Mouse (Mus musculus) ES-E14 (cell line): ENCODE measurements at regions not wholly inside any gene's neighbourhood (a gene's known extent, or its start where the extent isn't known, plus 50 kb on each side); places are given as distances from the start of the nearest gene placed in this dataset.

Experiments used
- CHD2 ChIP-seq: IDR thresholded peaks from 2 replicates; pipeline ENCODE4 v1.6.1; 2014; ENCODE audit warnings: mild to moderate bottlenecking, low read depth, low read length, inconsistent platforms
- HCFC1 ChIP-seq: IDR thresholded peaks from 2 replicates; pipeline ENCODE4 v1.6.1; 2012; ENCODE audit warnings: low read length, inconsistent platforms, borderline replicate concordance; ENCODE audit not compliant: insufficient read depth
- MAFK ChIP-seq: IDR thresholded peaks from 2 replicates; pipeline ENCODE4 v1.6.1; 2014; ENCODE audit warnings: mild to moderate bottlenecking, low read depth, low read length, inconsistent platforms; ENCODE audit not compliant: insufficient read depth
- ZC3H11A ChIP-seq: IDR thresholded peaks from 2 replicates; pipeline ENCODE4 v1.6.1; 2012; ENCODE audit warnings: low read depth, mild to moderate bottlenecking, inconsistent platforms, low read length, borderline replicate concordance
- ZNF384 ChIP-seq: IDR thresholded peaks from 2 replicates; pipeline ENCODE4 v1.6.1; 2012; ENCODE audit warnings: low read depth, low read length, inconsistent platforms

- TF ChIP-seq MAFK (no peak), ZNF384 (no peak), CHD2 (no peak), ZC3H11A (no peak), HCFC1 (no peak)
These were observed 470.3 kb downstream of the Fat4 start for GRCm38 (mm10) chr3:39357012-39357411.
